Mouse (Mus musculus): ENCODE data around the gene Icam4. TPM values are rescaled to one million over a fixed set of nuclear protein-coding genes. Genes with fewer than 3 reads are reported as not detected.

Icam4 gene
- polyA plus RNA-seq, 1 experiment from 2014 or later: 146 TPM

MicroRNAs within 50 kb of the gene (microRNA counts, 519-probe panel; counts per million panel counts)
- not detected for microRNA mmu-miR-1900

Small RNA genes within 50 kb of the gene (microRNA-seq; reads per million reads assigned to microRNA genes)
- not detected for gene Mir1900 (ENCODE audit: borderline number of aligned reads)
- gene Mir7082 (ENCODE audit: borderline number of aligned reads): not detected

Other genes with a start within 250 kb of the Icam4 start
- 0.05 TPM in 2 replicates for gene Col5a3, start 214.3 kb upstream of the Icam4 start, polyA plus RNA-seq (2014; fragmentation: Nextera tagmentation; extraction: Ambion mirVana)
- not detected in 2 replicates for gene Rdh8, start 210.9 kb upstream of the Icam4 start, polyA plus RNA-seq (2014; fragmentation: Nextera tagmentation; extraction: Ambion mirVana)
- gene A230050P20Rik, start 160.7 kb upstream of the Icam4 start, polyA plus RNA-seq (2014; fragmentation: Nextera tagmentation; extraction: Ambion mirVana): 7.1 and 8.8 TPM in 2 replicates
- gene Angptl6, start 149.6 kb upstream of the Icam4 start, polyA plus RNA-seq (2014; fragmentation: Nextera tagmentation; extraction: Ambion mirVana): 9.4 TPM in 2 replicates
- 170 and 178 TPM in 2 replicates for gene Ppan, start 141.2 kb upstream of the Icam4 start, polyA plus RNA-seq (2014; fragmentation: Nextera tagmentation; extraction: Ambion mirVana)
- 440 and 448 TPM in 2 replicates for gene Eif3g, start 130.8 kb upstream of the Icam4 start, polyA plus RNA-seq (2014; fragmentation: Nextera tagmentation; extraction: Ambion mirVana)
- gene Dnmt1, start 69.5 kb upstream of the Icam4 start, polyA plus RNA-seq (2014; fragmentation: Nextera tagmentation; extraction: Ambion mirVana): 85.1 and 87.5 TPM in 2 replicates
- 15.2 and 16.8 TPM in 2 replicates for gene S1pr2, start 52.6 kb upstream of the Icam4 start, polyA plus RNA-seq (2014; fragmentation: Nextera tagmentation; extraction: Ambion mirVana)
- gene Mrpl4, start 26.6 kb upstream of the Icam4 start, polyA plus RNA-seq (2014; fragmentation: Nextera tagmentation; extraction: Ambion mirVana): 138 and 145 TPM in 2 replicates
- 12.2 and 13.0 TPM in 2 replicates for gene Icam1, start 13.4 kb upstream of the Icam4 start, polyA plus RNA-seq (2014; fragmentation: Nextera tagmentation; extraction: Ambion mirVana)
- gene Icam5, start 2.7 kb downstream of the Icam4 start, polyA plus RNA-seq (2014; fragmentation: Nextera tagmentation; extraction: Ambion mirVana): 0.37 and 0.44 TPM in 2 replicates
- 0.67 and 1.4 TPM in 2 replicates for gene Zglp1, start 37.7 kb downstream of the Icam4 start, polyA plus RNA-seq (2014; fragmentation: Nextera tagmentation; extraction: Ambion mirVana)
- 0.53 and 1.4 TPM in 2 replicates for gene Gm49373, start 43.7 kb downstream of the Icam4 start, polyA plus RNA-seq (2014; fragmentation: Nextera tagmentation; extraction: Ambion mirVana)
- 74.9 and 75.1 TPM in 2 replicates for gene Fdx1l, start 44.2 kb downstream of the Icam4 start, polyA plus RNA-seq (2014; fragmentation: Nextera tagmentation; extraction: Ambion mirVana)
- 4.2 and 4.3 TPM in 2 replicates for gene Gm38431, start 62.6 kb downstream of the Icam4 start, polyA plus RNA-seq (2014; fragmentation: Nextera tagmentation; extraction: Ambion mirVana)
- gene Raver1, start 62.6 kb downstream of the Icam4 start, polyA plus RNA-seq (2014; fragmentation: Nextera tagmentation; extraction: Ambion mirVana): 89.8 and 94.0 TPM in 2 replicates
- gene Tyk2, start 101.9 kb downstream of the Icam4 start, polyA plus RNA-seq (2014; fragmentation: Nextera tagmentation; extraction: Ambion mirVana): 11.5 and 13.8 TPM in 2 replicates
- gene Cdc37, start 120.6 kb downstream of the Icam4 start, polyA plus RNA-seq (2014; fragmentation: Nextera tagmentation; extraction: Ambion mirVana): 334 and 347 TPM in 2 replicates
- gene Pde4a, start 136.3 kb downstream of the Icam4 start, polyA plus RNA-seq (2014; fragmentation: Nextera tagmentation; extraction: Ambion mirVana): 5.3 and 5.4 TPM in 2 replicates
- 43.8 and 45.1 TPM in 2 replicates for gene Keap1, start 210.0 kb downstream of the Icam4 start, polyA plus RNA-seq (2014; fragmentation: Nextera tagmentation; extraction: Ambion mirVana)
- not detected in 2 replicates for gene S1pr5, start 219.1 kb downstream of the Icam4 start, polyA plus RNA-seq (2014; fragmentation: Nextera tagmentation; extraction: Ambion mirVana)
- gene Atg4d, start 235.9 kb downstream of the Icam4 start, polyA plus RNA-seq (2014; fragmentation: Nextera tagmentation; extraction: Ambion mirVana): 57.0 and 61.1 TPM in 2 replicates